Mouse (Mus musculus) liver, postnatal 0 days (tissue): ENCODE results near the gene Nectin4.

Experiments
- CTCF ChIP-seq: sonication (generic); IDR thresholded peaks from 2 replicates; pipeline ENCODE4 v1.5.1; 2016; ENCODE audit warnings: antibody characterized with exemption, low read depth
- EP300 ChIP-seq: IDR thresholded peaks from 2 replicates; pipeline ENCODE4 v1.6.1; 2016; ENCODE audit warnings: antibody characterized with exemption, low read depth, mild to moderate bottlenecking

- TF ChIP-seq EP300 (no peak), CTCF (no peak)
Observed at GRCm38 (mm10) chr1:171401821-171402220, 31.9 kb downstream of the Nectin4 start.
